Mouse (Mus musculus) MEL (cell line): ENCODE data around the gene Rnf185.

Source experiments
- CTCF ChIP-seq, 3 experiments: IDR thresholded peaks in 2 of 3; conservative IDR thresholded peaks in 1 of 3; 2 replicates each; pipeline ENCODE4 v1.5.1; 2011 to 2012; ENCODE audit warnings: low read length in 3 of 3, low read depth in 2 of 3, mild to moderate bottlenecking in 2 of 3, improper control_type of control experiment in 1 of 3, inconsistent platforms in 1 of 3, mixed read lengths in 1 of 3, moderate library complexity in 1 of 3; ENCODE audit not compliant: control insufficient read depth in 1 of 3, insufficient read depth in 1 of 3, poor library complexity in 1 of 3, severe bottlenecking in 1 of 3
- HCFC1 ChIP-seq: IDR thresholded peaks from 2 replicates; pipeline ENCODE4 v1.6.1; 2012; ENCODE audit warnings: low read depth, mild to moderate bottlenecking, inconsistent platforms, low read length, improper control_type of control experiment, moderate library complexity
- JUND ChIP-seq: IDR thresholded peaks from 2 replicates; pipeline ENCODE4 v1.6.1; 2011; ENCODE audit warnings: low read depth, mild to moderate bottlenecking, improper control_type of control experiment, low read length
- MYC ChIP-seq: IDR thresholded peaks from 2 replicates; pipeline ENCODE4 v1.6.1; 2011; ENCODE audit warnings: low read depth, mild to moderate bottlenecking, low read length, improper control_type of control experiment, moderate library complexity

GRCm38 (mm10) chr11:3417795-3418194 lies 34.4 kb downstream of the Rnf185 start:
- no peak for TF ChIP-seq JUND
- TF ChIP-seq CTCF (IDR thresholded peaks at IDR 0.05 in 2 of 3, conservative IDR thresholded peaks at IDR 0.05 in 1 of 3; ENCODE audit: control insufficient read depth in 1 of 3, insufficient read depth in 1 of 3, low read depth in 2 of 3, low read length in 3 of 3, poor library complexity in 1 of 3, severe bottlenecking in 1 of 3), result no peak
- TF ChIP-seq HCFC1, result no peak
- no peak for TF ChIP-seq MYC
